Mouse (Mus musculus) liver, adult (tissue): ENCODE results near the gene Olfr1093.

Source experiments
- GATA4 ChIP-seq: IDR thresholded peaks from 2 replicates; pipeline ENCODE4 v1.6.1; 2014; ENCODE audit warnings: mild to moderate bottlenecking, low read length; ENCODE audit not compliant: insufficient replicate concordance

The Olfr1093 gene

GRCm38 (mm10) chr2:86782179-86782578 is at the start of gene Olfr1093:
Olfr1093 (plus strand) TSS chr2:86782479.
- TF ChIP-seq GATA4 = no peak

- TF ChIP-seq GATA4 = no peak
Measured at GRCm38 (mm10) chr2:86733601-86734000, 48.7 kb upstream of the Olfr1093 start, which contains the start of gene Olfr1089. Olfr1089 (minus strand) TSS chr2:86733701.

GRCm38 (mm10) chr2:86758893-86759292 is 23.4 kb upstream of the Olfr1093 start, which contains the start of gene Olfr1090:
Olfr1090 (minus strand) TSS chr2:86758993.
- TF ChIP-seq GATA4 = no peak

- no peak for TF ChIP-seq GATA4
Measured at GRCm38 (mm10) chr2:86761050-86761449, 21.2 kb upstream of the Olfr1093 start.

GRCm38 (mm10) chr2:86809918-86810317 is 27.6 kb downstream of the Olfr1093 start, which contains the start of gene Olfr141:
Olfr141 (minus strand) TSS chr2:86810018.
- TF ChIP-seq GATA4 = no peak

- no peak for TF ChIP-seq GATA4
Measured at GRCm38 (mm10) chr2:86824363-86824762, 42.1 kb downstream of the Olfr1093 start, which contains the start of gene Olfr1094. Olfr1094 (plus strand) TSS chr2:86824663.
